Mouse (Mus musculus) heart, postnatal 36 days (tissue): Measurements from ENCODE around the gene Fam102a. TPM values are rescaled to one million over a fixed set of nuclear protein-coding genes. Genes with fewer than 3 reads are reported as not detected.
A peak's percentile ranks its signal among the peaks of the same experiment; 100 is the strongest.

Experiments used
- DNase-seq, 2 experiments: peaks; one replicate each; pipeline ENCODE4 v3.0.0; 2021 to 2022
- intact Hi-C: fragments of 180-260 bp; cut with DNase I; formaldehyde crosslinking; loops from one replicate; pipeline ENCODE4 v1.15.1; 2025
- total RNA-seq, 2 experiments: library from RNA; stranded (reverse); gene quantifications; 2 replicates each; pipeline ENCODE4 v1.2.3; 2021

Fam102a gene
- total RNA-seq, 2 experiments from 2014 or later = 8.9 to 10.6 TPM

GRCm38 (mm10) chr2:32539452-32539981, 4.4 kb downstream of the Fam102a start:
- no peak for DNase-seq
- intact Hi-C loops = no loop called here

- intact Hi-C loops = no loop called here
Measured at GRCm38 (mm10) chr2:32541333-32541908, 6.3 kb downstream of the Fam102a start.

GRCm38 (mm10) chr2:32541986-32542573, 6.9 kb downstream of the Fam102a start:
- DNase-seq = no peak
- intact Hi-C loops = no loop called here

More at GRCm38 (mm10) chr2:32541333-32541908, 6.3 kb downstream of the Fam102a start:
- DNase-seq = no peak

- no peak for DNase-seq
- intact Hi-C loops = no loop called here
Measured at GRCm38 (mm10) chr2:32543031-32543449, 7.9 kb downstream of the Fam102a start.

GRCm38 (mm10) chr2:32546951-32547350, 11.8 kb downstream of the Fam102a start:
- no peak for DNase-seq
- intact Hi-C loops = no loop called here

GRCm38 (mm10) chr2:32547380-32547779, 12.2 kb downstream of the Fam102a start:
- intact Hi-C loops = no loop called here
- no peak for DNase-seq

- DNase-seq = peak; percentile 50 to 61
- intact Hi-C loops = no loop called here
Measured at GRCm38 (mm10) chr2:32547964-32548739, 13.0 kb downstream of the Fam102a start.

- intact Hi-C loops = no loop called here
- no peak for DNase-seq
Measured at GRCm38 (mm10) chr2:32549171-32549570, 14.0 kb downstream of the Fam102a start.

GRCm38 (mm10) chr2:32549764-32550163, 14.6 kb downstream of the Fam102a start:
- intact Hi-C loops = no loop called here
- peak; percentile 81 to 85 for DNase-seq

- intact Hi-C loops = no loop called here
- no peak for DNase-seq
Measured at GRCm38 (mm10) chr2:32551236-32551635, 16.1 kb downstream of the Fam102a start.

GRCm38 (mm10) chr2:32553592-32554148, 18.5 kb downstream of the Fam102a start:
- intact Hi-C loops = no loop called here
- DNase-seq = no peak

- intact Hi-C loops = no loop called here
- DNase-seq = no peak
Measured at GRCm38 (mm10) chr2:32555484-32555883, 20.4 kb downstream of the Fam102a start.

- intact Hi-C loops = no loop called here
- DNase-seq = no peak
Measured at GRCm38 (mm10) chr2:32556019-32556418, 20.9 kb downstream of the Fam102a start.

- DNase-seq = no peak
- intact Hi-C loops = no loop called here
Measured at GRCm38 (mm10) chr2:32559570-32559969, 24.4 kb downstream of the Fam102a start.

- DNase-seq = peak; percentile 72 to 79
- intact Hi-C loops = loop anchor here (1.0 to 5.0 kb wide), 4 partner anchors 30 to 162 kb away; no protein-coding TSS in a partner anchor
Measured at GRCm38 (mm10) chr2:32566536-32567063, 31.5 kb downstream of the Fam102a start.

GRCm38 (mm10) chr2:32568149-32568548, 33.0 kb downstream of the Fam102a start:
- intact Hi-C loops = loop anchor here (5.0 kb wide), 1 partner anchor 146 kb away; no protein-coding TSS in a partner anchor
- DNase-seq = no peak

GRCm38 (mm10) chr2:32568941-32569340, 33.8 kb downstream of the Fam102a start:
- no peak for DNase-seq
- intact Hi-C loops = loop anchor here (5.0 kb wide), 1 partner anchor 147 kb away; no protein-coding TSS in a partner anchor

- intact Hi-C loops = no loop called here
- peak; percentile 85 to 88 for DNase-seq
Measured at GRCm38 (mm10) chr2:32570698-32571494, 35.8 kb downstream of the Fam102a start, which contains the start of gene Dpm2. Gene Dpm2 (plus strand): TSS chr2:32570858.

- intact Hi-C loops = no loop called here
- no peak for DNase-seq
Measured at GRCm38 (mm10) chr2:32572196-32572595, 37.1 kb downstream of the Fam102a start.

GRCm38 (mm10) chr2:32574497-32574896, 39.4 kb downstream of the Fam102a start, which contains the start of gene Pip5kl1:
Gene Pip5kl1 (plus strand): TSS chr2:32574797.
- intact Hi-C loops = no loop called here
- DNase-seq = no peak
